Mouse (Mus musculus) C2C12 (cell line): Measurements from ENCODE around the gene Arhgap24.

Experiments used
- CEBPB ChIP-seq: IDR thresholded peaks from one replicate; pipeline ENCODE4 v1.6.1; 2011; ENCODE audit warnings: low read depth, mild to moderate bottlenecking, control low read depth, moderate library complexity
- CTCF ChIP-seq: IDR thresholded peaks from one replicate; pipeline ENCODE4 v1.5.1; 2011; ENCODE audit not compliant: control insufficient read depth, insufficient read depth, insufficient read length
- MAX ChIP-seq: IDR thresholded peaks from one replicate; pipeline ENCODE4 v1.6.1; 2011; ENCODE audit warnings: mild to moderate bottlenecking, control low read depth
- MYOD1 ChIP-seq: IDR thresholded peaks from one replicate; pipeline ENCODE4 v1.6.1; 2011; ENCODE audit warnings: low read depth; ENCODE audit not compliant: control insufficient read depth, insufficient read length
- USF1 ChIP-seq: IDR thresholded peaks from one replicate; pipeline ENCODE4 v1.6.1; 2011; ENCODE audit warnings: low read depth, mild to moderate bottlenecking, control low read depth, moderate library complexity

- TF ChIP-seq CTCF (no peak), MAX (no peak), MYOD1 (no peak), CEBPB (no peak), USF1 (no peak)
Measured at GRCm38 (mm10) chr5:102817641-102818040, 336.4 kb downstream of the Arhgap24 start.
